Mouse (Mus musculus): ENCODE data around the gene Iqcn.

DNA sequence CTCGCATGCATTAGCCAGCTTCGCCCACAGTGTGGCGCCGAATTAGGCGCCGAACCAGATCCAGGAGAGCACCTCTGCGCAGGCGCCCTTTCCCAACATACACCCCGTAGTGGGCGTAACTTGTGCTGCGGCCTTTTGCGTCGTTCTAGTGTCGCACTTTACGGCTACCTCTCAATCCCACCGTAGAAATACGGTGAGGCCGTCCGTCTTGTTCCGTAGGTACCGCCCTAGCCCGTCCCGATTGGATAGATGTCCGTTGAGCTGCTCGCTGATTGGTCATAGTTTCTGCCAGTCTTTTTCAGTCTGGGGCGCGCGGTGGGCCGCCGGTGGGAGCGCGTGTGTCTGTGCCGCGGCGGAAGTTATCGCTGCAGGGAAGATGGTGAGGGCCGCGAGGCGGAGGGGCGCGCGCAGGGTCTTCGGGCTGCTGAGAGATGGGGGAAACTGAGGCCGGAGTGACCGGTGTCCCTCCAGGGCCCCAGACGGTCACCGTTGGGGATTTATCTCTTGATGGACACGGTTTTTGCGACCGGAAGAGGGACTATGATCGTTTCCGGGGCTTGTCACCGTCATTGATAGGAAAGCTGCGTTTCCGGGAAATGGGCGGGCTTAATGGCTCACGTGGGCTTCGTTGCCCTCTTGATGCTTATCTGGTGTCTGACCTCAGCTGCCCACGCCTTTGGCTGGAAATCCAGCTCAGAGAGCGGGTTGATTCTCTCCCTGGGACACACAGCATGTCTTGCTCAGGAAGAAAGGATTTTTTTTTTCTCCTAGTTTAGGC lies 30.0 kb upstream of the Iqcn start, which contains the start of gene Lsm4:
- peak; percentile 71 for TF ChIP-seq CTCF (IDR thresholded peaks at IDR 0.05; ENCODE audit: extremely low read depth, insufficient read depth, low read length)
- TF ChIP-seq POLR2A (IDR thresholded peaks at IDR 0.05; ENCODE audit: extremely low read depth, insufficient read depth, low read length): peak; percentile 83; the same call in 1 of the 2 replicates

Data from cortical plate, adult 2 months (tissue).